ENCODE assay signal across 25 mouse cellular contexts in genomic region chr2:49774180-49774579, GRCm38 (mm10). TPM values are rescaled to one million over a fixed set of nuclear protein-coding genes. Genes with fewer than 3 reads are reported as not detected.
DNase-seq lines count a peak whose midpoint lies in the region; ATAC-seq and TF ChIP-seq lines count a peak whose summit lies in the region.
"Had no signal": no experiment of that assay in that cellular context is flagged by ENCODE, and none has a peak within 500 bp of the region (broad histone marks: within the 10 kb centered on the region; RNA-seq: fewer than 3 reads in every experiment).

No protein-coding gene starts in this region.

- peak; percentile 9 for ATAC-seq in liver, embryonic 13.5 days (ENCODE audit: low read depth)
- ATAC-seq in liver, postnatal 0 days: no peak
- ATAC-seq in forebrain, embryonic 13.5 days: no peak
- ATAC-seq: forebrain, embryonic 16.5 days; hindbrain, postnatal 0 days had no signal

- no peaks in the 10 kb centered on the region for H3K27me3 ChIP-seq in liver, embryonic 13.5 days
- no peaks in the 10 kb centered on the region for H3K27me3 ChIP-seq in liver, postnatal 0 days (ENCODE audit: insufficient read depth, low read length)
- no peaks in the 10 kb centered on the region for H3K27me3 ChIP-seq in forebrain, embryonic 13.5 days
- H3K27me3 ChIP-seq: CH12.LX; embryonic facial prominence, embryonic 15.5 days; hindbrain, embryonic 13.5 days had no signal

- H3K4me3 ChIP-seq in liver, embryonic 13.5 days (replicated peaks): no peak overlapping the region
- H3K4me3 ChIP-seq in liver, postnatal 0 days (ENCODE audit: low read depth, low read length): no peak overlapping the region
- H3K4me3 ChIP-seq in forebrain, embryonic 13.5 days: no peak overlapping the region
- H3K4me3 ChIP-seq: embryonic facial prominence, embryonic 15.5 days; erythroblast, embryonic 14.5 days; heart, embryonic 10.5 days; hindbrain, embryonic 13.5 days had no signal

- H3K4me2 ChIP-seq in liver, embryonic 13.5 days: peak overlapping the region; percentile 2; the same call in 1 of the 2 replicates
- H3K4me2 ChIP-seq in liver, postnatal 0 days (ENCODE audit: low read depth, low read length): 0 out of 2 replicates have a peak overlapping the region, but pooled peaks have one; percentile 26
- H3K4me2 ChIP-seq in forebrain, embryonic 13.5 days: no peak overlapping the region
- H3K4me2 ChIP-seq: embryonic facial prominence, embryonic 15.5 days; hindbrain, embryonic 13.5 days had no signal

- TF ChIP-seq EP300 in liver, postnatal 0 days (IDR thresholded peaks at IDR 0.05; ENCODE audit: low read depth): no peak

- no peaks in the 10 kb centered on the region for H3K36me3 ChIP-seq in liver, embryonic 13.5 days
- H3K36me3 ChIP-seq in liver, postnatal 0 days (replicated peaks; ENCODE audit: insufficient read depth, low read length): no peaks in the 10 kb centered on the region
- peaks cover 42% of the 10 kb centered on the region for H3K36me3 ChIP-seq in forebrain, embryonic 13.5 days (ENCODE audit: poor library complexity, severe bottlenecking)
- H3K36me3 ChIP-seq: embryonic facial prominence, embryonic 15.5 days; heart, embryonic 10.5 days had no signal

- H3K27ac ChIP-seq in liver, embryonic 13.5 days: peak overlapping the region; percentile 86
- H3K27ac ChIP-seq in liver, postnatal 0 days (ENCODE audit: low read depth): peak overlapping the region; percentile 80
- no peak overlapping the region for H3K27ac ChIP-seq in forebrain, embryonic 13.5 days
- H3K27ac ChIP-seq: embryonic facial prominence, embryonic 15.5 days; heart, embryonic 10.5 days; hindbrain, embryonic 13.5 days; hindbrain, postnatal 0 days had no signal

- peak; percentile 49 for DNase-seq in MEL-GATA-1-ER (ENCODE audit: extremely low read depth, low read depth)
- peak; percentile 53 for DNase-seq in c-Kit-positive CD71-positive TER-119-negative erythroid progenitor cells, embryonic 14.5 days (ENCODE audit: low read depth)
- no peak for DNase-seq in liver, embryonic 13.5 days
- DNase-seq in liver, postnatal 0 days: no peak
- no peak for DNase-seq in thymus, postnatal 36 days
- no peak for DNase-seq in left cerebral cortex, postnatal 36 days (ENCODE audit: low spot score in 2 of 2)
- no peak for DNase-seq in thymus, postnatal 14 days
- DNase-seq: adrenal gland, postnatal 10 days; cerebellum, adult 11 months; cerebellum, adult 8-10 months; cerebellum, postnatal 14 days; embryo, embryonic 11 days; gastrocnemius, postnatal 10 days; heart, adult 18-20 months; heart, postnatal 10 days; heart, postnatal 4 days had no signal

- no peak for TF ChIP-seq CTCF in liver, postnatal 0 days (IDR thresholded peaks at IDR 0.05; ENCODE audit: low read depth)

- intact Hi-C loops in left cerebral cortex, postnatal 36 days (cut with DNase I): no loop called here

- H3K9me3 ChIP-seq in liver, embryonic 13.5 days (replicated peaks): no peaks in the 10 kb centered on the region
- H3K9me3 ChIP-seq in liver, postnatal 0 days (ENCODE audit: low read length): no peaks in the 10 kb centered on the region
- no peaks in the 10 kb centered on the region for H3K9me3 ChIP-seq in forebrain, embryonic 13.5 days (replicated peaks)
- H3K9me3 ChIP-seq: embryonic facial prominence, embryonic 15.5 days; heart, embryonic 10.5 days; hindbrain, embryonic 13.5 days had no signal

- no peak overlapping the region; the same call in 1 of the 2 replicates for H3K9ac ChIP-seq in liver, embryonic 13.5 days
- no peak overlapping the region; the same call in 1 of the 2 replicates for H3K9ac ChIP-seq in liver, postnatal 0 days (replicated peaks)
- no peak overlapping the region for H3K9ac ChIP-seq in forebrain, embryonic 13.5 days
- H3K9ac ChIP-seq: embryonic facial prominence, embryonic 15.5 days; hindbrain, embryonic 13.5 days had no signal

- peaks cover 53% of the 10 kb centered on the region for H3K4me1 ChIP-seq in liver, embryonic 13.5 days (replicated peaks)
- peaks cover 9% of the 10 kb centered on the region for H3K4me1 ChIP-seq in liver, postnatal 0 days (ENCODE audit: insufficient read depth)
- peaks cover 5% of the 10 kb centered on the region; the same call in 1 of the 2 replicates for H3K4me1 ChIP-seq in forebrain, embryonic 13.5 days
- H3K4me1 ChIP-seq: embryonic facial prominence, embryonic 15.5 days; hindbrain, embryonic 13.5 days had no signal

RNA-seq across cellular contexts. Expression of gene Lypd6b, which starts 13.3 kb away (rescaled TPM):
- polyA plus RNA-seq in liver, embryonic 13.5 days (2015; fragmentation: Nextera tagmentation; extraction: Ambion mirVana): 0.05 TPM in 1 of 2 replicates, not detected in the other
- polyA plus RNA-seq in liver, postnatal 0 days (2015; fragmentation: Nextera tagmentation; extraction: Ambion mirVana): not detected in 2 replicates
- polyA plus RNA-seq in forebrain, embryonic 13.5 days (2015; fragmentation: Nextera tagmentation; extraction: Ambion mirVana): 3.0 and 3.1 TPM in 2 replicates
- 1 to 10 TPM; 7.8 to 9.0 TPM for total RNA-seq in left cerebral cortex, postnatal 36 days (2021)
- total RNA-seq: gastrocnemius, postnatal 4 days had no signal
- polyA plus RNA-seq: erythroblast, embryonic 14.5 days had no signal

Comparison
In these comparisons a context has a peak if more than half of its experiments do, and no peak if none do; other contexts are left out.
1. DNase-seq: peak in MEL-GATA-1-ER (single experiment) and c-Kit-positive CD71-positive TER-119-negative erythroid progenitor cells, embryonic 14.5 days (single experiment); none in liver, embryonic 13.5 days (single experiment), liver, postnatal 0 days (single experiment), thymus, postnatal 36 days (0 of 2), left cerebral cortex, postnatal 36 days (0 of 2) and thymus, postnatal 14 days (single experiment).